Mouse (Mus musculus): ENCODE results near the gene Ap4b1.

GRCm38 (mm10) chr3:103835951-103836310, 26.6 kb downstream of the Ap4b1 start:
- TF ChIP-seq POLR2A (IDR thresholded peaks at IDR 0.05; ENCODE audit: low read depth, low read length) (no peak), CTCF (IDR thresholded peaks at IDR 0.05; ENCODE audit: extremely low read depth, insufficient read depth, insufficient read length, insufficient replicate concordance) (no peak)

Measured in spleen, adult 2 months (tissue).